Mouse (Mus musculus) midbrain, embryonic 12.5 days (tissue): ENCODE data around the gene Creb3l2. TPM values are rescaled to one million over a fixed set of nuclear protein-coding genes. Genes with fewer than 3 reads are reported as not detected.

Source experiments
- ATAC-seq: fragments of 200-750 bp; cut with Nextera tagmentation; 2 replicates; pipeline ENCODE4 v1.8.0; 2017; ENCODE audit warnings: low read depth, moderate TSS enrichment, moderate library complexity; ENCODE audit not compliant: low FRiP score
- H3K27ac ChIP-seq: fragments of 300-500 bp; sonication (generic); replicated peaks from 2 replicates; pipeline ENCODE4 v1.5.1; 2016; ENCODE audit warnings: mild to moderate bottlenecking
- H3K27me3 ChIP-seq: fragments of 300-500 bp; sonication (generic); 2 replicates; pipeline ENCODE4 v1.6.1; 2016; ENCODE audit warnings: mild to moderate bottlenecking
- H3K36me3 ChIP-seq: fragments of 300-500 bp; sonication (generic); 2 replicates; pipeline ENCODE4 v1.6.1; 2016
- H3K4me1 ChIP-seq: fragments of 300-500 bp; sonication (generic); 2 replicates; pipeline ENCODE4 v1.6.1; 2016
- H3K4me2 ChIP-seq: fragments of 300-500 bp; sonication (generic); replicated peaks from 2 replicates; pipeline ENCODE4 v1.6.1; 2016; ENCODE audit warnings: mild to moderate bottlenecking, moderate library complexity
- H3K4me3 ChIP-seq: fragments of 300-500 bp; sonication (generic); 2 replicates; pipeline ENCODE4 v1.5.1; 2016; ENCODE audit warnings: mild to moderate bottlenecking
- H3K9ac ChIP-seq: fragments of 300-500 bp; sonication (generic); replicated peaks from 2 replicates; pipeline ENCODE4 v1.6.1; 2016; ENCODE audit warnings: mild to moderate bottlenecking, moderate library complexity
- H3K9me3 ChIP-seq: fragments of 300-500 bp; sonication (generic); 2 replicates; pipeline ENCODE4 v1.6.1; 2016; ENCODE audit warnings: mild to moderate bottlenecking
- WGBS: fragments of 180-500 bp; shearing (Covaris S2); methylation state at CpG from one replicate; pipeline ENCODE4 v1.1.7; 2016; 5-methylcytosine and 5-hydroxymethylcytosine counted together
- polyA plus RNA-seq: library from polyadenylated mRNA; unstranded; fragments of >200 nt; fragmentation: Nextera tagmentation; extraction: Ambion mirVana; gene quantifications from 2 replicates; pipeline ENCODE4 v1.2.1, GENCODE M21; 2016

The Creb3l2 gene
- polyA plus RNA-seq, 1 experiment from 2014 or later, result 7.2 TPM

DNA sequence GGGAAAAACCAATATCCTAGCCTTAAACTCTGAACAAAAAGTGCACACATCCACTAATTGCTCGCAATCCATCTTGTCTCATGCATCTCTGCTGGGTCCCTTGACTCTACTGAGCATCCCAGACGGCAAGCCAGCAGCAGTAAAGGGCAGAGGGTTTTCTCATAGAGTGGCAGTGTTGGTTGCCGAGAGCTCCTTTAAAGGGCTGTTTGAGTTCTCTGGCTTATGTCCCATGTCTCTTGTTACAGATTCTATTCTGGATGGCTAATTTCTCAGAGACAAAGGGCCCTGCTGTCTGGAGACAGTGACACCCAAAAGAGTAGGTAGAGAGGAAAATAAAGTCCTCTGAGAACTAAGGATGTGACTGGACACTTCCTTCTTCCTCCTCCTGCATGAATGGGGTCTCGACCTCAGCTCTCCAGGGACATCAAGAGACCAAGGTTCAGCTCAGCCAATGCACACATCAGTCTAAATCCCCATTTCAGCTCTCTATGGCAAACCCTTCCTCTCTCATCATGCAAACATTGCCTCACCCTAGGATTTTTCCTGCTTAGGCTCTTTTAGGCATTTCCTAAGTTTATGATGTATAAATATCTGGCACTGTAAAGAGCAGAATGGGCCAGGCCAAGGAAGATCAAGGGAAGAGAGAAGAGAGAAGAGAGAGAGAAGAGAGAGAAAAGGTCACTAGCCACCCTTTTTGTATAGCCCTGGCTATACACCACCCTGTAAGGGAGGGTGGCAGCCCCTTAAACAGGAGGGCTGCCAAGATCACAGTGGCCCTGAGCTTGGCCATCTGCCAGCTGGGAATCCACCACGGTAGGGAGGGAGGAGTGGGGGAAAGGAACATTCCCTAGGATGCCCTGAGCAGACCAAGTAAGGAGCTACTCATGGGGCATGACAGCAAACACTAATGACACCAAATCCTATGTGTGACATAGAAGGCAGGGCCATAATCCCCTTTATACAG is 111.8 kb downstream of the Creb3l2 start:
- no peaks in the 10 kb centered on the region for H3K9me3 ChIP-seq
- no peaks in the 10 kb centered on the region for H3K36me3 ChIP-seq
- H3K4me1 ChIP-seq, result peaks cover 26% of the 10 kb centered on the region
- H3K4me2 ChIP-seq, result no peak overlapping the region
- 53% methylated on average over 5 of the region's 5 CpGs for WGBS
- H3K9ac ChIP-seq, result no peak overlapping the region
- H3K27ac ChIP-seq, result no peak overlapping the region
- no peak for ATAC-seq
- H3K27me3 ChIP-seq, result no peaks in the 10 kb centered on the region
- no peak overlapping the region for H3K4me3 ChIP-seq

DNA sequence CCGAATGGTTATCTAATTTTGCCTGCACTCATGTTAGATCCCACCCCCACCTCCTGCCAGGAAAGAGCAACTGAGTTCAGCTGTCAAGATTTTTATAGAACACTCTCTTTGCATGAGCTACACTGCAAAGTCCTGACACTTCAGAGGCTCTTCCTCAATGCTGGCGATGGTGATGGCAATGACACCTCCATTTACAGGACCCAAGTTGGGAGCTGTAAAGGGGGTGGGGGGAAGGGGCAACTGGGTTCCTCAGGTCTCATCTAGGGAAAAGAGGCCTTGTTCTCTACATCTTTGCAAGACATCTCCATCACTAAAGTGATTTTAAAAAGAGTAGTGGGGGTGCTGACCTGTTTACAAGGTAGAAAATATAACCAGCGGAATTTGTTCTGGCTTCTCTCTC is 112.6 kb downstream of the Creb3l2 start:
- H3K27me3 ChIP-seq, result no peaks in the 10 kb centered on the region
- no peak overlapping the region for H3K27ac ChIP-seq
- WGBS, result 85% methylated on average over 3 of the region's 3 CpGs
- peaks cover 26% of the 10 kb centered on the region for H3K4me1 ChIP-seq
- no peak overlapping the region for H3K4me3 ChIP-seq
- no peak overlapping the region for H3K9ac ChIP-seq
- H3K4me2 ChIP-seq, result no peak overlapping the region
- ATAC-seq, result no peak
- no peaks in the 10 kb centered on the region for H3K36me3 ChIP-seq
- H3K9me3 ChIP-seq, result no peaks in the 10 kb centered on the region

DNA sequence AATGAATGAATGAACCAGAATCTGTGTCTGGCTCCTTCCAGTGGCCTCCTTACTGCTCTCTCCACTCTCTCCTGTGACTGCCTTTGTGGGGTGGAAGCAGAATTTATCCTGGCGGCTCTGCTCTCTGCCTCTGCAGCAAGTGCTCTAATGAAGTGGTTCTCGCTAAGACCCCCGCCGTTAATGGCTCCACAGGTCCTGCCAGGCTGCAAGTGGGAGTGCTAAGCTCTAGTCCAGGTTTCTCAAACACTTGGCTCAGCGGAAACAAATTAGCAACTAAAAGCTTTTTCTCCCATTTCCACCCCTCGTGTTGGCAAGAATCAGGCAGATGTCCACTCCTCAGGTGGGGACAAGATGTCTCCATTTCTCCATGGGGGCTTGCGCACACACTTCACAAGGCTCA is 113.3 kb downstream of the Creb3l2 start:
- Histone ChIP-seq H3K4me2 (no peak overlapping the region), H3K27me3 (no peaks in the 10 kb centered on the region), H3K9ac (no peak overlapping the region), H3K4me3 (no peak overlapping the region), H3K9me3 (no peaks in the 10 kb centered on the region), H3K27ac (no peak overlapping the region), H3K36me3 (no peaks in the 10 kb centered on the region), H3K4me1 (peaks cover 26% of the 10 kb centered on the region)
- no peak for ATAC-seq
- 38% methylated on average over 7 of the region's 7 CpGs for WGBS

DNA sequence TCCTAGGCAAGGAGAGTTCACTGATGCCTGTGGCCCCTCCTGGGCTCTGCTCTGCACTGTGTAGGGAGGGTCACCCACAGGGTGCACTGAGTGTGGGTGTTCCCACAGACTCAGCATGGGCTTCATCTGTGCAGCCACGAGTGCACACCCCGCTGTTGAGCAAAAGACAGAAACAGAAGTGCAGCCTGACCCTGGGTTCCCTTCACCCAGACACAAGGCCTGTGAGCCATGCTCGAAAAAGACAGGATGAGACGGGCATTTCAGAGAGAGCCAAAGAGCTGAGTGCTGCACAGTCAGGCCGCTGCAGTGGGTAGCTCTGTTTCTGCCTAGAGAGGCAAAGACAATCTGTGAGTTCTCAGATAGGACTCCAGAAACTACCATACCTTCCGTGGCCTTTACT is 114.4 kb downstream of the Creb3l2 start:
- Histone ChIP-seq H3K9me3 (no peaks in the 10 kb centered on the region), H3K4me3 (no peak overlapping the region), H3K36me3 (no peaks in the 10 kb centered on the region), H3K27me3 (no peaks in the 10 kb centered on the region), H3K4me1 (peaks cover 26% of the 10 kb centered on the region), H3K27ac (no peak overlapping the region), H3K4me2 (no peak overlapping the region), H3K9ac (no peak overlapping the region)
- ATAC-seq, result no peak
- WGBS, result 41% methylated on average over 6 of the region's 6 CpGs

DNA sequence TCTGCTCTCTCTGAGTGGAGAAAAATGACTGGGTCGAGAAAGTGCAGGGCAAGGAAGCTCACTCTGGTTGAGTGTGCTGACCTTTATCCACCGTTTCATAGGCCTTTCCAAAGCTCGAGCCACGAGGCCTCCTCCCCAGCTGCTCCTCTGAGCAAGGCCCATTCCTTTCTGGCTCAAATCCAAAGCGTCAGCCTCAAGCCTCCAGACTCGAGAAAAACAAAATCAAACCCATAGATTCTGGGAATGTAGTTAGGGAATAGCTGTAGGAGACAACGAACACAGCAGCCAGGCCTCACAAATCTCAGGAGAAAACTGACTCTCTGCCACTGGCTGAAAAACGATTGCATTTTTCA is 115.4 kb downstream of the Creb3l2 start:
- no peak for ATAC-seq
- Histone ChIP-seq H3K27me3 (no peaks in the 10 kb centered on the region), H3K9me3 (no peaks in the 10 kb centered on the region), H3K36me3 (no peaks in the 10 kb centered on the region), H3K27ac (no peak overlapping the region), H3K4me1 (peaks cover 26% of the 10 kb centered on the region), H3K9ac (no peak overlapping the region), H3K4me3 (no peak overlapping the region), H3K4me2 (no peak overlapping the region)
- 51% methylated on average over 8 of the region's 8 CpGs for WGBS

DNA sequence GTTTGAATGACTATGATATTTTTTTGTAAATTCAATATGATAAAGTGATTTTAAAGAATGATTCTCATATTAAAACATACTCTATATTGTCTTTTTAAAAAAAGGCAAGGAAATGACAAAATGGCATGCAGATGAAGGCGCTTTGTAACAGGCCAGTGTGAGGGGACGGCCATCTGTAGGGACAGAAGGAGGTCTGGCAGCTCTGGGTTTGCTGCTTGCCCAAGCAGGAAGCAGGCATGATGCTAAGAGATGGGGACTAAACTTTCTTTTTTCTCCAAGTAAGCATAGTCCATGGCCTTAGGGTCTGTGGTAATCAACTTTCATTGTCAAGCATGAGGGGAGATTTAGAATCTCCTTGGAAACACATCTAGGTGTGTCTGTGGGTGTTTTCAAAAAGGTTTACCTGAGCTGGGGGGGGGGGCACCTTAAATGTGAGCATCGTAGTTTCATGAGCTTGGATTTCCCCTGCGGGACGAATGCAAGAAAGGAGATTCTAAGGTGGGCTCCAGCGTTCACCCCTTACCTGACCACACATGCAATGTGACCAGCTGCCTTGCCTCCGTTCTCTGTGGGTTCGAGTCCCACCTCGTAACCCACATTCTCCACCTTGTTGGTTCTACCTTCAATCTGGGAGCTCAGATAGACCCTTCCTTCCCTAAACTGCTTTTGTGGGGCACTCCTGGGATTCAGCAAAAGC is 115.9 kb downstream of the Creb3l2 start:
- H3K27me3 ChIP-seq, result no peaks in the 10 kb centered on the region
- no peak overlapping the region for H3K9ac ChIP-seq
- WGBS, result 92% methylated on average over 9 of the region's 9 CpGs
- no peaks in the 10 kb centered on the region for H3K9me3 ChIP-seq
- H3K4me2 ChIP-seq, result no peak overlapping the region
- ATAC-seq, result no peak
- H3K4me3 ChIP-seq, result no peak overlapping the region
- H3K36me3 ChIP-seq, result no peaks in the 10 kb centered on the region
- H3K4me1 ChIP-seq, result peaks cover 26% of the 10 kb centered on the region
- no peak overlapping the region for H3K27ac ChIP-seq

DNA sequence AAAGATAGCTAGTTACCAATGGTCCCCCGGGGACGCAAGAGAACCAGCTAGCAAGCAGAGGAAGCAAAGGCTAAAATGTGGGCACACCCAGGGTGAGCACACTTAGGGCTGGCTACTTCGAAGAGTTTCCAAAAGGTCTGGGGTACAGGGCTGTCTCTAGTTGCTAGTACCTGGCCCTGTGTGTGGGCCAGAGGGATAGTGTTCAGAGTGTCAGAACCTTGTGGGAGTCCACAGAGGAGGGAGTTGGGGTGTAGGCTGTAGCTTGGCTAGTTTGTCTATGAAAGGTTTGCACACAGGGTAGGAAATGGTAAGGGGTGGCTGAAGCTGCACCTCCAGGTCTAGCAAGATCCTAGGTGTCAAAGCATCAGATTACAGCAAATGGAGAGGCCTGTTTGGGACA is 116.9 kb downstream of the Creb3l2 start:
- no peaks in the 10 kb centered on the region for H3K27me3 ChIP-seq
- no peak overlapping the region for H3K9ac ChIP-seq
- H3K9me3 ChIP-seq, result no peaks in the 10 kb centered on the region
- WGBS, result 88% methylated on average over 3 of the region's 3 CpGs
- H3K4me1 ChIP-seq, result peaks cover 19% of the 10 kb centered on the region
- H3K4me2 ChIP-seq, result no peak overlapping the region
- no peak overlapping the region for H3K27ac ChIP-seq
- no peaks in the 10 kb centered on the region for H3K36me3 ChIP-seq
- no peak for ATAC-seq
- no peak overlapping the region for H3K4me3 ChIP-seq

DNA sequence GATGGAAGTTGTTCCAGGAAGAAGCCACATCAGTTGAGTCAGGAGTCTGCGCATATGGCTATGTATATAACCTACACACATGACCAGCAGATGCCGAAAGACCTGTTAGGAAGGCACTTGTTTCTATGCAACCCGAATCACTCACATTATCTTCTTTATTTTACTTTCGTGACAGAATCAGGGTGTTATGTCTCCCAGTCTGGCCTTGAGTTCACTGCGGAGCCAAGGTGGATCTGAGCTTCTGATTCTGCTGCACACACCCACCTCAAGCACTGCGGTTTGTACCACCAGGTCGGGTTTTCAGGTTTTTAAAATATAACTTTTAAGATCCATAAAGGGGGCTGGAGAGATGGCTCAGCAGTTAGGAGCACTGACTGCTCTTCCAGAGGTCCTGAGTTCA is 119.3 kb downstream of the Creb3l2 start:
- 90% methylated on average over 7 of the region's 7 CpGs for WGBS
- no peaks in the 10 kb centered on the region for H3K9me3 ChIP-seq
- H3K36me3 ChIP-seq, result no peaks in the 10 kb centered on the region
- no peaks in the 10 kb centered on the region for H3K27me3 ChIP-seq
- no peak overlapping the region for H3K27ac ChIP-seq
- H3K4me1 ChIP-seq, result peaks cover 10% of the 10 kb centered on the region
- no peak overlapping the region for H3K4me3 ChIP-seq
- no peak overlapping the region for H3K4me2 ChIP-seq
- no peak overlapping the region for H3K9ac ChIP-seq
- ATAC-seq, result no peak

DNA sequence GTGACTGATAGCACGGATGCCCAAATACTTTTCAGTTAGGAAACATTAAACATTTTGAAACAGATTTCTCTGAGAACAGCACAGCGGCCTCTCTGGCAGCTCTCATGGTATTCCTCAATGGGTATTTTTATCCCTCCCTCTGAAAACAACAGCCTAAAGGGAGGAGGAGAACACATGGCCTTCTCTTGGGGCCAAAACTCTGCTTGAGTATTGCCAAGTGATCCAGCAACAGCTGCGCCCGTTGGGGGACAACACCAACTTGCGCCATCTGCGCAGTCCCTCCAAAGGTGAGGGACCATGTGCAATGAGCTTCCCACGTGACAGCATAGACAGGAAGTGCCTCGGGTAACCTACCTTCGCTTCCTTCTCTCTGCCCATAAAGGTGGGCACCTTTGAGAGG is 119.9 kb downstream of the Creb3l2 start:
- Histone ChIP-seq H3K4me1 (peaks cover 6% of the 10 kb centered on the region; the same call in 1 of the 2 replicates), H3K4me3 (no peak overlapping the region), H3K27ac (no peak overlapping the region), H3K9me3 (no peaks in the 10 kb centered on the region), H3K27me3 (no peaks in the 10 kb centered on the region), H3K36me3 (no peaks in the 10 kb centered on the region), H3K9ac (no peak overlapping the region), H3K4me2 (no peak overlapping the region)
- ATAC-seq, result no peak
- WGBS, result 90% methylated on average over 9 of the region's 9 CpGs

DNA sequence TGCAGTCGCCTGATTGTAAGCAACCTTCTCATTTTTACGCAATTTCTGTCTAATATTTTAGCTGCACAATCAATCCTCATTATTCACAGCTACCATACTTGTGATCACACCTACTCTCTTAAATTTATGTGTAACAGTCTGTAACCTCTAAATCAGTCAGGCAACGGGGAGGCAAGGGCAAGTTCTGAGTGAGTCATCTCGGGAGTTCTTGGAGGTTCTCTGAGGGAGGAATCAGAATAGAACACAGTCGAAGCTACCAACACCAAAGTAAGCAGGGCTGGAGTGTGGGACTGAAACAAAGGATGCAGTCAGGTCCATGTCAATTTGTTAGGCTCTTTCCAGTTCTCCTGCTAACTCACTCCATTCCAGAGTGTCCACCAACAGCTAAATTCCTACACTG is 124.0 kb downstream of the Creb3l2 start:
- no peak overlapping the region for H3K27ac ChIP-seq
- ATAC-seq, result no peak
- no peaks in the 10 kb centered on the region for H3K36me3 ChIP-seq
- 85% methylated on average over 5 of the region's 5 CpGs for WGBS
- no peaks in the 10 kb centered on the region for H3K4me1 ChIP-seq
- no peaks in the 10 kb centered on the region for H3K9me3 ChIP-seq
- no peaks in the 10 kb centered on the region for H3K27me3 ChIP-seq
- no peak overlapping the region for H3K9ac ChIP-seq
- H3K4me2 ChIP-seq, result no peak overlapping the region
- H3K4me3 ChIP-seq, result no peak overlapping the region

DNA sequence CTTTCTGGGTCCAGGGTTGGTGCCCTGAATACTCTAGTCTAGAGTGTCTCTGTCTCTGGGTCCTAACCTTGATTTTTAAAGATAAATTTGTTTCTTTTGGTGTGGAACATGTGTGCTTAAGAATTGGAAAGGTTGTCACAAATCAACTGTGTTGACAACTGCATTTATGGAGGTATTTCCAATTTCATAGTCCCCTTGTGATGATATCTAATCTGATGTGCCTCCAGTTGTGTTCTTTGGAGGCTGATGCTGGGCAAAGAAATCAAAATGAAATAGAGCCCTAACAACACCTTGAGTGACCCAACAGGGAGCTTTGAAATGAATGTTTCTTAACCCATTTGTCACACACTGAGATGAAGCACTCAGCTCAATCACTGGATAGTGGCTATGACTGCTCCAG is 126.5 kb downstream of the Creb3l2 start:
- no peaks in the 10 kb centered on the region for H3K9me3 ChIP-seq
- H3K9ac ChIP-seq, result no peak overlapping the region
- H3K27me3 ChIP-seq, result no peaks in the 10 kb centered on the region
- no peak for ATAC-seq
- no peak overlapping the region for H3K27ac ChIP-seq
- H3K4me3 ChIP-seq, result no peak overlapping the region
- H3K4me2 ChIP-seq, result no peak overlapping the region
- H3K4me1 ChIP-seq, result no peaks in the 10 kb centered on the region
- no peaks in the 10 kb centered on the region for H3K36me3 ChIP-seq

DNA sequence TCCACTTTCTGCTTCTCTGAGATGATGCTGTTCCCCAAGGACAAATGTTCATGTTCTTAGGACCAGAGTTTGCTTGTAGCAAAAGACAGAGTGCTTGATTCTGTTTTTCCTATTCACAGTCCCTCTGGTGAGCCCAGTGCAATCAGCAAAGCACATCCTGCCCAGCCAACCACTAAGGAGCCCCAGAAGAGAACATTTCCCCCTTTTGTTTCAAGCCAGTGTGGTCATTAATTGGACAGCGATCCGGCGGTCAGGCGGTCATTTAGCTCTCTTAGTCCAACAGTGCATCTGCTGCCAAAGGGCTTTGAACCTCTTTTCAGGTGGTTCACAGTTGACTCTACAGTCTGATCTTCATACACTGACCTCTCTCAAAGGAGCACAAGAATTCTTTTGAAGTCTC is 131.3 kb downstream of the Creb3l2 start:
- no peaks in the 10 kb centered on the region for H3K27me3 ChIP-seq
- 93% methylated on average over 4 of the region's 4 CpGs for WGBS
- H3K36me3 ChIP-seq, result no peaks in the 10 kb centered on the region
- no peak overlapping the region for H3K4me3 ChIP-seq
- ATAC-seq, result no peak
- H3K4me1 ChIP-seq, result no peaks in the 10 kb centered on the region
- H3K9me3 ChIP-seq, result no peaks in the 10 kb centered on the region
- no peak overlapping the region for H3K27ac ChIP-seq
- H3K4me2 ChIP-seq, result no peak overlapping the region
- no peak overlapping the region for H3K9ac ChIP-seq
